Mouse (Mus musculus): ENCODE data around the gene Traf3ip1. TPM values are rescaled to one million over a fixed set of nuclear protein-coding genes. Genes with fewer than 3 reads are reported as not detected.
A peak's percentile ranks its signal among the peaks of the same experiment; 100 is the strongest.

The Traf3ip1 gene
- polyA plus RNA-seq, 1 experiment from 2014 or later, result 8.4 TPM

- WGBS, result 88% methylated on average over 14 of the region's 14 CpGs
- peaks cover 2% of the 10 kb centered on the region for H3K36me3 ChIP-seq (replicated peaks; ENCODE audit: control insufficient read depth, insufficient read depth, low read depth, low read length)
Measured at GRCm38 (mm10) chr1:91525838-91526237, 31.4 kb downstream of the Traf3ip1 start.

DNA sequence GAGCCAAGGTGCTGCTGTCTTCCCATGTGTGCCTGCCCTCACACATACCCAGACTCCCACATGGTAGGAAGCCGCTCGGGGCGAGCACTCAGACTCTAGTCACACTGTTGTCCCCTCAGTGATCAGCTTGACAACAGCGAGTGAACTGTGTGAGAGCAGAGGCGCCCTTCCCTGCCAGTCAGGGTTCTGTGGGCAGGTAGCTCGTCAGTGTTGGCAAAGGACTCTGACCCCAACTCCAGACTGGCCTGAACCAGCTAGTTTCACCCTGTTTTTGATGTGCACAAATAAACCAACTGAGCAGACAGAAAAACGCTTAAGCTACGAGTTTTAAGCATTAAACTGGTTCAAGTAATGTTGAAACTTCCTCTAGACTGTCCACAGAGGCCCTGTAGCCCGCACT lies 35.7 kb downstream of the Traf3ip1 start:
- H3K4me3 ChIP-seq (ENCODE audit: low read depth, low read length), result no peak overlapping the region
- H3K4me1 ChIP-seq (ENCODE audit: control insufficient read depth, insufficient read depth, low read length), result no peaks in the 10 kb centered on the region
- no peaks in the 10 kb centered on the region; the same call in 1 of the 2 replicates for H3K36me3 ChIP-seq (replicated peaks; ENCODE audit: control insufficient read depth, insufficient read depth, low read depth, low read length)
- 87% methylated on average over 9 of the region's 9 CpGs for WGBS
- no peak overlapping the region for H3K27ac ChIP-seq (replicated peaks; ENCODE audit: low read depth, low read length)
- H3K9me3 ChIP-seq (replicated peaks; ENCODE audit: control insufficient read depth, low read length), result no peaks in the 10 kb centered on the region
- H3K4me2 ChIP-seq (ENCODE audit: low read depth, low read length), result no peak overlapping the region
- no peak overlapping the region for H3K9ac ChIP-seq (replicated peaks; ENCODE audit: low read length)
- DNase-seq (ENCODE audit: low spot score), result no peak
- no peaks in the 10 kb centered on the region for H3K27me3 ChIP-seq (ENCODE audit: control insufficient read depth, insufficient read depth, low read length)
- ATAC-seq (replicated peaks; ENCODE audit: insufficient number of reproducible peaks, low FRiP score, low TSS enrichment, low read depth), result no peak

More at GRCm38 (mm10) chr1:91525838-91526237, 31.4 kb downstream of the Traf3ip1 start:
- no peaks in the 10 kb centered on the region for H3K9me3 ChIP-seq (replicated peaks; ENCODE audit: control insufficient read depth, low read length)
- H3K4me3 ChIP-seq (ENCODE audit: low read depth, low read length), result no peak overlapping the region
- no peak for ATAC-seq (replicated peaks; ENCODE audit: insufficient number of reproducible peaks, low FRiP score, low TSS enrichment, low read depth)
- H3K27me3 ChIP-seq (ENCODE audit: control insufficient read depth, insufficient read depth, low read length), result no peaks in the 10 kb centered on the region
- H3K27ac ChIP-seq (replicated peaks; ENCODE audit: low read depth, low read length), result no peak overlapping the region
- no peaks in the 10 kb centered on the region for H3K4me1 ChIP-seq (ENCODE audit: control insufficient read depth, insufficient read depth, low read length)
- H3K4me2 ChIP-seq (ENCODE audit: low read depth, low read length), result no peak overlapping the region
- no peak for DNase-seq (ENCODE audit: low spot score)
- no peak overlapping the region for H3K9ac ChIP-seq (replicated peaks; ENCODE audit: low read length)

DNA sequence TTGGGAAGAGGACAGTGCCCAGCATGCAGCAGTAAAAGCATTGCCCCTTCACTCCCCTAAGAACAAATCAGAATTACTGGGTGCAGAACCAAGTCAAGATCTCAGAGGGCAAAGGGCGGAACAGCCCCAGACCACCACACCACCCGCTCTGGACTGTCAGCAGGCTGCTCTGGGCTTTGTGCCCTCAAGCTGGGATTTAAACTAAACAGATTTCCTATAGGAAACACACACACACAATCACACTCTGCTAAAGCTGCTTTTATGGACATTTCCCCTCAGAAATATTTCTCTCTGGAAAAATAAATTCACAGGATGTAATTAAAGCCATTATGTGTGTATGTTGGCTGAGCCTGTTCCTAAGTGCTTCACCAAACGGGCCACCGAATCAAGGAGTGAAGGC lies 37.8 kb downstream of the Traf3ip1 start:
- Histone ChIP-seq H3K27ac (replicated peaks; ENCODE audit: low read depth, low read length) (no peak overlapping the region), H3K4me2 (ENCODE audit: low read depth, low read length) (no peak overlapping the region), H3K27me3 (ENCODE audit: control insufficient read depth, insufficient read depth, low read length) (peaks cover 3% of the 10 kb centered on the region; the same call in 1 of the 2 replicates), H3K9me3 (replicated peaks; ENCODE audit: control insufficient read depth, low read length) (no peaks in the 10 kb centered on the region), H3K9ac (replicated peaks; ENCODE audit: low read length) (no peak overlapping the region), H3K36me3 (replicated peaks; ENCODE audit: control insufficient read depth, insufficient read depth, low read depth, low read length) (no peaks in the 10 kb centered on the region; the same call in 1 of the 2 replicates), H3K4me3 (ENCODE audit: low read depth, low read length) (no peak overlapping the region), H3K4me1 (ENCODE audit: control insufficient read depth, insufficient read depth, low read length) (no peaks in the 10 kb centered on the region)
- 87% methylated on average over 4 of the region's 4 CpGs for WGBS
- no peak for DNase-seq (ENCODE audit: low spot score)
- ATAC-seq (replicated peaks; ENCODE audit: insufficient number of reproducible peaks, low FRiP score, low TSS enrichment, low read depth), result no peak

DNA sequence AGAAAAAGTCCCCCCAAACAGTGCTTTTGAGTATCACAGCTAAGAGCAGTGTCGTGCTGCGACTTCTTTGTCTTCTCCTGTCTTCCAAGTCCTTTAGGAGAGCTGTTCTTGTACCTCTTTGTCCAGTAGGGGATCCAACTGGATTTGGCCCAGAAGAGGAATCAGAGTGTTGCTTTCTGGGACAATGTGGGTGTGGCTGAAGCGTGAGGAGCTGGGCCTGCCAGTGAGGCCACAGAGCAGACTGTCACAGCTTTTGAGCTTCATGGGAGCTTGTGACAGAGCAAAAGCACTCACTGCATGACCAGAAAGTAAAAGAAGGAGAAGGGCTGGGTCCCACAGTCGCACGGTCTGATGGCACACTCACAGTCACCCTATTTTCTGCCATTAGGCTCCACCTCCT lies 38.4 kb downstream of the Traf3ip1 start:
- peaks cover 3% of the 10 kb centered on the region; the same call in 1 of the 2 replicates for H3K27me3 ChIP-seq (ENCODE audit: control insufficient read depth, insufficient read depth, low read length)
- no peak overlapping the region for H3K4me3 ChIP-seq (ENCODE audit: low read depth, low read length)
- no peak overlapping the region for H3K9ac ChIP-seq (replicated peaks; ENCODE audit: low read length)
- no peak for ATAC-seq (replicated peaks; ENCODE audit: insufficient number of reproducible peaks, low FRiP score, low TSS enrichment, low read depth)
- no peak for DNase-seq (ENCODE audit: low spot score)
- H3K36me3 ChIP-seq (replicated peaks; ENCODE audit: control insufficient read depth, insufficient read depth, low read depth, low read length), result no peaks in the 10 kb centered on the region; the same call in 1 of the 2 replicates
- H3K27ac ChIP-seq (replicated peaks; ENCODE audit: low read depth, low read length), result no peak overlapping the region
- H3K9me3 ChIP-seq (replicated peaks; ENCODE audit: control insufficient read depth, low read length), result no peaks in the 10 kb centered on the region
- no peak overlapping the region for H3K4me2 ChIP-seq (ENCODE audit: low read depth, low read length)
- 83% methylated on average over 5 of the region's 5 CpGs for WGBS
- no peaks in the 10 kb centered on the region for H3K4me1 ChIP-seq (ENCODE audit: control insufficient read depth, insufficient read depth, low read length)

- no peak for DNase-seq (ENCODE audit: low spot score)
- H3K9ac ChIP-seq (replicated peaks; ENCODE audit: low read length), result no peak overlapping the region
- no peak overlapping the region for H3K4me2 ChIP-seq (ENCODE audit: low read depth, low read length)
- ATAC-seq (replicated peaks; ENCODE audit: insufficient number of reproducible peaks, low FRiP score, low TSS enrichment, low read depth), result peak; percentile 63
- H3K4me1 ChIP-seq (ENCODE audit: control insufficient read depth, insufficient read depth, low read length), result no peaks in the 10 kb centered on the region
- peaks cover 7% of the 10 kb centered on the region; the same call in 1 of the 2 replicates for H3K27me3 ChIP-seq (ENCODE audit: control insufficient read depth, insufficient read depth, low read length)
- no peaks in the 10 kb centered on the region; the same call in 1 of the 2 replicates for H3K36me3 ChIP-seq (replicated peaks; ENCODE audit: control insufficient read depth, insufficient read depth, low read depth, low read length)
- no peaks in the 10 kb centered on the region for H3K9me3 ChIP-seq (replicated peaks; ENCODE audit: control insufficient read depth, low read length)
- WGBS, result 58% methylated on average over 2 of the region's 2 CpGs
- H3K27ac ChIP-seq (replicated peaks; ENCODE audit: low read depth, low read length), result no peak overlapping the region
- no peak overlapping the region for H3K4me3 ChIP-seq (ENCODE audit: low read depth, low read length)
Measured at GRCm38 (mm10) chr1:91533483-91533882, 39.0 kb downstream of the Traf3ip1 start.

DNA sequence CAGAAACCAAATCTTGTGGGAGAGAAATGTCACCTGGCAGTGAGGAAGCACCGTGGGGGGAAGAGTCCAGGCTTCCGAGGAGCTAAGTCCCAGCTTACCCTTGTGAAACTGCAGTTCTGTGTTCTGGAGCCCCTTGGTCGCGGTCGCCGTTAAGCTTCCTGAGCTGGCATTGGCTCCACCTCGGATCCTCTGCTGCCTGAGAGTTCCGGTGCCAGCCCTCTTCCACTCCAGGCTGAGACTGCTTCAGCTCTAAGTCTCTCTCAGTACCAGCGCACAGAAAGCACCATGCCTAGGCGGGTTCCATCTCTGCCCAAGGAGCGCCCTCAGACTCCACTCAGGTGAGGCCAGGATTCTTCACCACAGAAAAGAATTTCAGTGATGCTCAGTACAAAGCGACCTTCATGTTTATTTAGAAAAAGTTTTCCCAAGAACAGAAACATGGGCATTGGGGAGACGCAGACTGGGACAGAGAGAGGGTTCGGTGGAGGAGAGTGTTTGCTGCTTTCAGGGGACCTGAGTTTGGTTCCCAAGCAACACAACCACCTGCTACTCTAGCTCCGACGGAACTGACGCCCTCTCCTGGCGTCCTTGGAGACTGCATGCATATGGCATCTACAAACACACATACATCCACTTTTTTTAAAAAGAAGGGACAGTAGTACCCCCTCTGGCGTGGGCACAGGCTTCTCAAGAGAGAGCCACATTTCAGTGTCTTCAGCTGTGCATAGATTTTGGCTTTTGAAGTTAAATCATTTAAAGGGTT lies 39.7 kb downstream of the Traf3ip1 start:
- no peak overlapping the region for H3K4me2 ChIP-seq (ENCODE audit: low read depth, low read length)
- no peak overlapping the region for H3K27ac ChIP-seq (replicated peaks; ENCODE audit: low read depth, low read length)
- peaks cover 8% of the 10 kb centered on the region; the same call in 1 of the 2 replicates for H3K27me3 ChIP-seq (ENCODE audit: control insufficient read depth, insufficient read depth, low read length)
- WGBS, result 77% methylated on average over 19 of the region's 19 CpGs
- no peaks in the 10 kb centered on the region for H3K9me3 ChIP-seq (replicated peaks; ENCODE audit: control insufficient read depth, low read length)
- no peak for ATAC-seq (replicated peaks; ENCODE audit: insufficient number of reproducible peaks, low FRiP score, low TSS enrichment, low read depth)
- DNase-seq (ENCODE audit: low spot score), result no peak
- H3K4me3 ChIP-seq (ENCODE audit: low read depth, low read length), result no peak overlapping the region
- H3K4me1 ChIP-seq (ENCODE audit: control insufficient read depth, insufficient read depth, low read length), result no peaks in the 10 kb centered on the region
- no peak overlapping the region for H3K9ac ChIP-seq (replicated peaks; ENCODE audit: low read length)
- H3K36me3 ChIP-seq (replicated peaks; ENCODE audit: control insufficient read depth, insufficient read depth, low read depth, low read length), result no peaks in the 10 kb centered on the region; the same call in 1 of the 2 replicates

GRCm38 (mm10) chr1:91537786-91538569 lies 43.5 kb downstream of the Traf3ip1 start:
- DNase-seq (ENCODE audit: low spot score), result no peak
- no peak overlapping the region for H3K4me3 ChIP-seq (ENCODE audit: low read depth, low read length)
- no peak for ATAC-seq (replicated peaks; ENCODE audit: insufficient number of reproducible peaks, low FRiP score, low TSS enrichment, low read depth)

DNA sequence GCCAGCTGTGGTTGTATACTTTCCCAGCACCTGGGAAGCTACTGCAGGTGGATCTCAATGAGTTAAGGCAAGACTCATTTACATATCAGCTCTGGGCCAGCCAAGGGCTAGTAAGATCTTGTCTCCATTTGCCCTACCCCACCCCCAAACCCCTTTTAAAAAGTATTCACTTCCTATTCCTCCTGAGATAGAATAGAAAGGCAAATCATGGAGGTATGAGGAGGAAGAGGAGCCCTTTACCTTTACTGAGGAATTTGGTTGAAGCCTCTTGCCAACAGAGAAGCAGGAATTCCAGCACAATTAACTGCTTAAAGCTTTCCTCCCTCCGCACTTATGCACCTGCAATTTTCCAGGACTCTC lies 44.1 kb downstream of the Traf3ip1 start:
- Histone ChIP-seq H3K27ac (replicated peaks; ENCODE audit: low read depth, low read length) (no peak overlapping the region), H3K4me2 (ENCODE audit: low read depth, low read length) (no peak overlapping the region), H3K4me3 (ENCODE audit: low read depth, low read length) (no peak overlapping the region), H3K36me3 (replicated peaks; ENCODE audit: control insufficient read depth, insufficient read depth, low read depth, low read length) (no peaks in the 10 kb centered on the region), H3K27me3 (ENCODE audit: control insufficient read depth, insufficient read depth, low read length) (peaks cover 12% of the 10 kb centered on the region), H3K9ac (replicated peaks; ENCODE audit: low read length) (no peak overlapping the region), H3K9me3 (replicated peaks; ENCODE audit: control insufficient read depth, low read length) (no peaks in the 10 kb centered on the region), H3K4me1 (ENCODE audit: control insufficient read depth, insufficient read depth, low read length) (no peaks in the 10 kb centered on the region)
- ATAC-seq (replicated peaks; ENCODE audit: insufficient number of reproducible peaks, low FRiP score, low TSS enrichment, low read depth), result no peak
- 40% methylated on average over 1 of the region's 1 CpGs for WGBS
- DNase-seq (ENCODE audit: low spot score), result no peak

More at GRCm38 (mm10) chr1:91537786-91538569, 43.5 kb downstream of the Traf3ip1 start:
- Histone ChIP-seq H3K27ac (replicated peaks; ENCODE audit: low read depth, low read length) (no peak overlapping the region), H3K4me2 (ENCODE audit: low read depth, low read length) (no peak overlapping the region), H3K4me1 (ENCODE audit: control insufficient read depth, insufficient read depth, low read length) (no peaks in the 10 kb centered on the region), H3K27me3 (ENCODE audit: control insufficient read depth, insufficient read depth, low read length) (peaks cover 12% of the 10 kb centered on the region), H3K9ac (replicated peaks; ENCODE audit: low read length) (no peak overlapping the region), H3K9me3 (replicated peaks; ENCODE audit: control insufficient read depth, low read length) (no peaks in the 10 kb centered on the region), H3K36me3 (replicated peaks; ENCODE audit: control insufficient read depth, insufficient read depth, low read depth, low read length) (no peaks in the 10 kb centered on the region)
- WGBS, result 15% methylated on average over 22 of the region's 22 CpGs

Measured in embryonic facial prominence, embryonic 11.5 days (tissue).